Mouse (Mus musculus): ENCODE data around the gene Ect2l.

Gene Ect2l

DNA sequence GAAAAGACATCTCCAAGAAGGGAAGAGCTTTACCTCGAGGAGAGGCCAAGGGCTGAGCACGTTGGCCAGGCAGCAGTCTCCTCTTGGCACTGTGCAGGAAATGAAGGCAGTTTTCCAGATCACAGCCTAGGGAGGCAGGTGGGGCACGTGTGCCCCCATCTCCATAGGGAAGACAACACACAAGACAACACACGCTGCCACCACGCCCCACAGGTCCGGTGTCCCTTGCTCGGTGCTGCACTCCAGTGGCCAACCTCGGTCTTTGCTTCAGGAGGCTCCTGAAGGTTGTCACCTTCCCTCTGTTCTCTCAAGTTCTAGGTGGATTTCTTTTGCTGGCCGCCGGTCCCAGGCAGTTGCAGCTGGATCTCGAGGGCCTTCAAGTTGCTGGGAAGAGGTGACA, at the start of gene Ect2l:
Ect2l (minus strand) TSS at position 165 of the 400 bp plus-strand sequence.
- no peak for DNase-seq (ENCODE audit: low read depth)

GRCm38 (mm10) chr10:18251345-18251744, 40.7 kb upstream of the Ect2l start:
- no peak for DNase-seq (ENCODE audit: low read depth)

DNA sequence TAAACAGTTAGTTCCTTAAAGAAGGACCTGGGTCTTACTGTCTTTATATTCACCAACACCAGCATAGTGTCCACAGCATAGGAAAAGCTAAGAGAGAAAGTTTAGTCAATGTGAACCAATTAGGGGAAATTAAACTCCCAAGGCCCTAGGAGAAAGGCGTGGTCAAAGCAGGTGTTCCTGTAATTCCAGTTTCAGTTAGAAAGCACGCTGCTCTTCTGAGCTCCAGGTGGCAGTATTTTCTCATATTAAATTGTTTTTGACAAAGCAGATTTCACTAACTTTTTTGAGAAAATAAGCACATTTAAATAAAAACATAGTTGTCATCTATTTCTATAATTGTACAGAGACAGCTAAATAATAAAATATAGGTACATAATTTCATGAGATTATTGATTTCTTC, 32.9 kb upstream of the Ect2l start:
- DNase-seq (ENCODE audit: low read depth), result no peak

DNA sequence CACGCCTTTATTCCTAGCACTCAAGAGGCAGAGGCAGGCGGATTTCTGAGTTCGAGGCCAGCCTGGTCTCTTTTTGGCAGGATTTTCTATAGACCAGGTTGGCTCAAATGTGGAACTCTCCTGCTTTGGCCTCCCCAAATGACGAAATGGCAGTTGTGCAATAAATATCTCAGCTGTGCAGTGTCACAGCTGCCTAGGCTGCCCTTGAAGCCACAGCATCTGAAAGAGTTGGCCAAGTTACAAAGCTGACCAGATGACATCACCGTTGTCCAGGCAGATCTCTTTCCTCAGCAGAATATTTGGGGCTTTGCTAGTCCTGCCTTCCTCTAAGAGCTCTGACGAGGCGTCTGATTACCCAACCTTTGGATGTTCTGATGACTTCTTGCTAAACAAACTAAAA, 26.5 kb upstream of the Ect2l start:
- no peak for DNase-seq (ENCODE audit: low read depth)

DNA sequence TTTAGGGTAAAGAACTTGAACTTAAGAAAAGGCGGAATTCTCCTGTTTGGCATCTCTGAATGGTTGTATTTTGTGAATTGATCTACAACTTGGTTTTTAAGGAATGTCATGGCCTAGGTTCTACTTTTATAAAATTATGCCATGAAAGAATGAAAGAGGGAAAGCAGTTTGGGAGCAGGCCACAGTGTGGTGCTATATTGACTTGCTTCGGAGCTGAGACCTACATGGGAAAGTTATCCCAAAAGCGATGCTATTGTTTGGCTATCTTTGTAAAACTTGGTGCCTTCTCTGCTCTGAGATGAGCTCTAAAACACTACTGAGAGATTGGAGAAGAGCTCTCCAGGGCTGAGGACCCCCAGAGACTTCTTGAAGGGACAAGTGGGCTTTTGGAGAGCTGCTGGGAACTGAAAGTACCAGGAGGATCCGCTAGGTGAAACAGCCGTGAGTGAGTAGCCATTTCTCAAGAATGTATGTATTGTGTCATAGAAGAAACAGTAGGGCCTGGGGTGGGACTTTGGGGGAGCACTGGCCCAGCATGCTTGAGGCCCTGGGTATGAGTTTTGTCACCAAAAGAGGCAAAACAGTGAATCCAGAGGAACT, 25.7 kb upstream of the Ect2l start:
- DNase-seq (ENCODE audit: low read depth), result no peak

GRCm38 (mm10) chr10:18235402-18235747, 24.7 kb upstream of the Ect2l start:
- DNase-seq (ENCODE audit: low read depth), result no peak

- peak; percentile 91 for DNase-seq (ENCODE audit: low read depth)
These were observed 24.1 kb upstream of the Ect2l start, which contains the start of gene Ccdc28a for GRCm38 (mm10) chr10:18234560-18235401. Gene Ccdc28a (minus strand): TSS chr10:18234998.

GRCm38 (mm10) chr10:18233891-18234290, 23.2 kb upstream of the Ect2l start:
- DNase-seq (ENCODE audit: low read depth), result no peak

- no peak for DNase-seq (ENCODE audit: low read depth)
These were observed 13.7 kb upstream of the Ect2l start for GRCm38 (mm10) chr10:18224386-18224785.

- DNase-seq (ENCODE audit: low read depth), result no peak
These were observed 8.7 kb upstream of the Ect2l start for GRCm38 (mm10) chr10:18219351-18219750.

- no peak for DNase-seq (ENCODE audit: low read depth)
These were observed 3.4 kb upstream of the Ect2l start for GRCm38 (mm10) chr10:18214124-18214523.

GRCm38 (mm10) chr10:18213373-18213772, 2.7 kb upstream of the Ect2l start:
- DNase-seq (ENCODE audit: low read depth), result no peak

DNA sequence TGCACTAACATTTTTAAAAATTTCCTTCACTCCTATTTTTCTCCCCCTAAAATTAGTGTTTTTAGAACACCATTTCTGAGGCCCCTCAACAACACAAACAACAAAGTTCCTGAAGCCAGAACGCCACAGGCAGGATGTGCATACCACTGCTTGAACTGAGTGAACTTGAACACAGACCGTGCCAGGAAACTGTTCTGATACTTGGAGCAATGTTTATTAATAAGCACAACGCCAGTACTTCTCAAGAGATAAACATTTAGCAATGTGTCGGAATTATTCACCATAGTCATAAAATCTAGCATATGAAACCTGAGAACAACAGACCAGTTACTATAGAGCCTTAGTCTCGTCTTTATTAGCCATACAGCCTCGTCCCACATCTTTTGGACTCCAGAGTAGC, 571 bp downstream of the Ect2l start:
- DNase-seq (ENCODE audit: low read depth), result no peak

DNA sequence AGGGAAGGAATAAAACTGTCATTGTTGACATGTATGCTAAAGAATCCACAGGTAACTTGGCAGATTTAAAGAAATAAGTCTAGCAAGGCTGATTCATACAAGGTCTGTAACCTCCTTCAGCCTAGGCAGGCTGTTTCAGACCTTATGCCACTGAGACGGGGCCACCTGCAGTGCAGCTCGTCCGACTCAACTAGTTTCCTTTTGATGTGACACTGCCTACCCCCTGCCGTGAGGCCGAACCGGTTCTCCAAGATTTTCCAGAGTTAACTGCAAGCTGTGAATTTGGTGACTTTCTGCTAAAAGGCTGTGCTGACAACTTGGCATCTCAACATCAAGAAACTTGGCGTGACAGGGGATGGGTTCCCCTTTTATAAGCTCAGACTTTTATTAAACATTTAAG, 6.6 kb downstream of the Ect2l start:
- no peak for DNase-seq (ENCODE audit: low read depth)

DNA sequence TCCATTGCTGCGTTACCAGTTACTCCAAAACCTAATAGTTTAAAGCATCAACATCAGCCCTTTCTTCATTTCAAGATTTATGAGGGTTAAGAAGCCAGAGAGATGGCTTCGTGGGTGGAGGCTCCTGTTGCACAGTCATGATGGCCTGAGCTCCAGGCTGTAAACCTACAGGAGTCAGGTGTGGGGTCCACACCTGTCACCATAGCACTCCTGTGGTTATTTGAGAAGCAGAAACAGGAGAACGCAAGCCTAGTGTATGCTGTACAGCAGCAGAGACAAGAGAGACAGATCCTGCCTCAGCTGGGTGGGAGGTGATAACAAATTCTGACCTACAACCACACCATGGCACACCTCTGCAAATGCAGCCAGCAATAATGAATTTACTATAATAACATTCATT, 8.3 kb downstream of the Ect2l start:
- DNase-seq (ENCODE audit: low read depth), result no peak

DNA sequence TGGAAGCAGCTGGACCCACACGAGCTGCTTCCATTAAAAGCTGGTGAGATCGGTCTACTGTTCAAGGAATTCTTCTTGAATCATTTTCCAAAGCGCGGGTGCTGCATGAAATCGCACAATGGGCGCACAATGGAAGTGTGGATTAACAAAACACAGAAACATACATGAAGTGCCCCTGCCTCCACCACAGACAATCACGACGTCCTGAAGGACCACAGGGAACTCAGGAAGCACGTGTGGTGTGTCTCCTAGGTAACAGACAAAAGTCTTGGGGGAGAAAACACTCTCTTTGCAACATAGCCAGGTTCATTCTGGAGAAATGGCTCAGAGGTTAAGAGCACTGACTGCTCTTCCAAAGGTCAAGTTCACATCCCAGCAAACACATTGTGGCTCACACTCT, 10.0 kb downstream of the Ect2l start:
- no peak for DNase-seq (ENCODE audit: low read depth)

DNA sequence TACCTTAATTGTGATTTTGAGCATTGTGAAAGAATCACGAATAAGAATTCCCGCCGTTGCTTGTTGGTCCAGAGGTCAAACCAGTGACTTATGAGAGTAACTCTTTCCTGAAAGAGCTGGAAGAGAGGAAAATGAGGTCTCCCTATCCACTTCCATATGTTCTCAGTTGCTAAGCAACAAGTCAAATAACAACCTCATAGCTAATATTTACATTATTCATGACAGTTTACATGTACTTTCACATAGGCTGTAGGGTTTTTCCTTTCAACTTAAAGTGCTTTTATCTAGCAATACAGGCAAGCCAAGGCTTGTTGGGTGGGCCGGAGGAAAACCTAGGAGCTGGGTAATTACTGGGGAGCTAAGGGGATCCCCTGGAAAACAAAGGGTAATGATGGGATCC, 10.8 kb downstream of the Ect2l start:
- DNase-seq (ENCODE audit: low read depth), result no peak

GRCm38 (mm10) chr10:18198286-18199015, 12.2 kb downstream of the Ect2l start:
- DNase-seq (ENCODE audit: low read depth), result no peak

DNA sequence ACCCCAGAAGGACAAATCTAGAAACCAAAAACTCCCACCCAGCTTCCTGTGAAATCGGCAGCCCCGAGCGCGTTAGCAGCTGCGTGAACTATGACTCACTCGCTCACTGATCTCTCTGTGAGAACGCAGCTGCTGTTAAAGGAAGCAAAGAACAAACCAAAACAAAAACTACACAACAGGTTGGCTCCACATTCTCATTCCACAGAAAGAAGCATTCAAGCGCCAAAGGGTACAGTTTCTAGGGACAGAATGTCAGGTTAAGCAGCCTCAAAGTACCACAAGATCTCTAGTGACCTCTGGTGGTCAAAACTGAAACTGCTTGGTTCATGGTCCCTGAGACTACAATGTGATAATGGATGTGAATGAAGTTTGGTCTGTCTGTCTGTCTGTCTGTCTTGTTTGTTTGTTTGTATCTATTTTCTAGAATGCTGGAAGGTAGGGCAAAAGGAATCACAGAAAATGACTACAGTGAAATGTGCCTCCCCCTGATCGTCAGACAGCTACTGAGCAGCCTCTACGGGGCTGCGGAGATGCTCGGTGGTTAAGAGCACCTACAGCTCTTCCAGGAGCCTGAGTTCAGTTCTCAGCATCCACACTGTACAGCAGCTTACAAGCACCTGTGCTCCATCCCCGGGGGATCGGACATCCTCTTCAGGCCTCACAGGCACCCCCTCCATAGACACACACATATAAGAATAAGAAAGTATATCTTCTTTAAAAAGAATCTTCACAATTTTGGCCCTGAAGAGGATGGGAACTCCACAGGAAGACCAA, 13.3 kb downstream of the Ect2l start:
- DNase-seq (ENCODE audit: low read depth), result peak; percentile 30

DNA sequence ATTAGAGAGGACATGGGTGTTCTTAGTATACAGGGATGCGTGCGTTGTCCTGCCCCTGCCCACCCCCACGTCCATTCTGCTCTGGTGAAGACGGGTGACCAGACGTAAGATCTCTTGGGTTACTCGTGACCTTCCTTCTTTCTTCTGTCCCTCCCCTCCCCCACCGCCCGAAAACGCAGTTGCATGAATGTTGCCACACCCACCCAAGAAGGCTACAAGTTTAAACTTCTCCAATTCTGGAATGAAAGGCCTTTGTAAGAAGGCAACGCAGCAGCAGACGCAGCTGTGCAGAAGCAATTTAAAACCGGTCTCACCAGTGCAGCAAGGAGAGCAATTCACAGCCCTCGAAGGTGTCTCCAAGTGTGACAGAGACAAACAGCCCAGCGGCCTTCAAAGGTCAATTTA, 16.0 kb downstream of the Ect2l start:
- DNase-seq (ENCODE audit: low read depth), result no peak

GRCm38 (mm10) chr10:18194156-18194555, 16.5 kb downstream of the Ect2l start:
- no peak for DNase-seq (ENCODE audit: low read depth)

DNA sequence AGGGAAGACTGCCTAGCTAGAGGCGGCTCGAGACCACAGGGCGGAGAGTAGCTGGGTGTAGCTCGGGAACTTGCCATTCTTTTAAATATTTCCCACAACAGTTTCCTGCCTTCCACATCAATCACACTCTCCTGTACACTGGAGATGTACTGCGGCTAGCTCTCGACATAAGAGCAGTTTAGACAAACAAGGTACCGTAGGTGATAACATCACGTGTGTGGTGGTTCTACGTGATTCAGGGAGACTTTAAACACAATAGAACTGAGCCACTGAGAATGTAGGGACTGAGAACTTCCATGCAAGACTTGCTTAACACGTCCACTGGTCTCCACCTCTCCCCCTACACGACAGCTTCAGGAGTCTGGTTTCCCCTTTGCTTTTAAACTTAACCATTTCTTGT, 17.5 kb downstream of the Ect2l start:
- DNase-seq (ENCODE audit: low read depth), result no peak

Data from fibroblast of lung, adult 2 months (primary cell).